9 mouse cellular contexts compared by ENCODE assay signal in the genomic region with DNA sequence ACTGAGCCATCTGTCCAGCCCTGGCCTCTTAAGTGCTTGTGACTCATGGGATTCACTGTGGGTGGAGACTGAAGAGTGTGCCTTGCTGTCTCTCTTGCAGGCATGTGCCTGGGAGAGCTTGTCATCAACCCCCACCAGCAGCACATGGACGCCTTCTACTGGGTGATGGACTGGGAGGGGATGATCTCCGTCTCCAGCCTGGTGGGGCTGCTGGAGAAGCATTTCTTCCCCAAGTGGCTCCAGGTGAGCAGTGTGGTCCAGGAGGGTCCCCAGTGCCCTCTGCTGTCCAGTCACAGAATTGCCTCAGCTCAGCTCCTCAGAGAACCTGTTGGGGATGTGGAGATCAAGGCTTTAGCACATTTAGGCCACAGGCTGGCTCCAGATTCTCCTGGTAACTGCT. TPM values are rescaled to one million over a fixed set of nuclear protein-coding genes. Genes with fewer than 3 reads are reported as not detected.
A peak's percentile ranks its signal among the peaks of the same experiment; 100 is the strongest.
DNase-seq lines count a peak whose midpoint lies in the region; ATAC-seq lines count a peak whose summit lies in the region.
"Had no signal": no experiment of that assay in that cellular context is flagged by ENCODE, and none has a peak within 500 bp of the region (broad histone marks: within the 10 kb centered on the region; RNA-seq: fewer than 3 reads in every experiment).

No protein-coding gene starts in this region.

- no peak overlapping the region for H3K4me2 ChIP-seq in heart, embryonic 12.5 days
- H3K4me2 ChIP-seq in limb, embryonic 11.5 days (ENCODE audit: low read depth, severe bottlenecking), result no peak overlapping the region

- no peak overlapping the region for H3K9ac ChIP-seq in heart, embryonic 12.5 days
- H3K9ac ChIP-seq in limb, embryonic 11.5 days (ENCODE audit: low read length), result no peak overlapping the region

- H3K27ac ChIP-seq in heart, embryonic 12.5 days (ENCODE audit: poor library complexity, severe bottlenecking), result no peak overlapping the region
- H3K27ac ChIP-seq in limb, embryonic 11.5 days (replicated peaks; ENCODE audit: low read depth, low read length), result no peak overlapping the region

- 28% methylated on average over 2 of the region's 2 CpGs for WGBS in heart, embryonic 12.5 days
- WGBS in limb, embryonic 11.5 days, result 33% methylated on average over 2 of the region's 2 CpGs

- DNase-seq in heart, adult 11 months, result peak; percentile 93
- DNase-seq in CD4-positive helper T cell, adult 2 months (ENCODE audit: low read depth, low spot score), result peak; percentile 67
- peak; percentile 70 for DNase-seq in brain, adult 2 months (ENCODE audit: low read depth, low spot score)
- peak; percentile 69 for DNase-seq in limb, embryonic 11.5 days (ENCODE audit: low spot score)
- DNase-seq in natural killer cell, adult 2 months (ENCODE audit: low spot score in 2 of 2), result peak; percentile 53 to 62
- peak; percentile 68 for DNase-seq in thymus, postnatal 25 days

- no peaks in the 10 kb centered on the region for H3K9me3 ChIP-seq in heart, embryonic 12.5 days (replicated peaks)
- H3K9me3 ChIP-seq in limb, embryonic 11.5 days (ENCODE audit: control insufficient read depth, low read length), result no peaks in the 10 kb centered on the region

- no peak for ATAC-seq in heart, embryonic 12.5 days (ENCODE audit: insufficient number of reproducible peaks, low FRiP score)
- ATAC-seq in granulocyte monocyte progenitor cell, adult 5-6 weeks (replicated peaks; ENCODE audit: poor library complexity, severe bottlenecking), result peak; percentile 74
- ATAC-seq in limb, embryonic 11.5 days (ENCODE audit: insufficient number of reproducible peaks, low FRiP score, low TSS enrichment, low read depth), result no peak

- no peaks in the 10 kb centered on the region for H3K27me3 ChIP-seq in heart, embryonic 12.5 days (replicated peaks)
- H3K27me3 ChIP-seq in limb, embryonic 11.5 days (ENCODE audit: control insufficient read depth, insufficient read depth, low read length), result no peaks in the 10 kb centered on the region

- H3K4me3 ChIP-seq in heart, embryonic 12.5 days, result no peak overlapping the region
- H3K4me3 ChIP-seq in limb, embryonic 11.5 days (ENCODE audit: low read depth, low read length), result no peak overlapping the region

- H3K4me1 ChIP-seq in heart, embryonic 12.5 days (replicated peaks), result no peaks in the 10 kb centered on the region
- no peaks in the 10 kb centered on the region for H3K4me1 ChIP-seq in limb, embryonic 11.5 days (ENCODE audit: control insufficient read depth, insufficient read depth, low read length)

- H3K36me3 ChIP-seq in heart, embryonic 12.5 days, result peaks cover 92% of the 10 kb centered on the region
- H3K36me3 ChIP-seq in limb, embryonic 11.5 days (ENCODE audit: control insufficient read depth, insufficient read depth, low read length), result peaks cover 59% of the 10 kb centered on the region

RNA-seq across cellular contexts. Expression of gene Srrd, which starts 7.4 kb away (rescaled TPM):
- 23.8 and 25.2 TPM in 2 replicates for polyA plus RNA-seq in heart, embryonic 12.5 days (2016; fragmentation: Nextera tagmentation; extraction: Ambion mirVana)
- total RNA-seq in granulocyte monocyte progenitor cell, adult 5-6 weeks (2014; fragmentation: Nextera tagmentation), result 40.5 and 47.7 TPM in 2 replicates
- 15.6 and 17.6 TPM in 2 replicates for total RNA-seq in granulocyte monocyte progenitor cell, adult 5-6 weeks (2017)
- polyA plus RNA-seq in limb, embryonic 11.5 days (2014; fragmentation: Nextera tagmentation; extraction: Ambion mirVana), result 56.0 and 57.0 TPM in 2 replicates

RNA-seq across cellular contexts. Expression of gene Hps4, which starts 7.4 kb away (rescaled TPM):
- polyA plus RNA-seq in heart, embryonic 12.5 days (2016; fragmentation: Nextera tagmentation; extraction: Ambion mirVana), result 19.0 and 20.2 TPM in 2 replicates
- 16.4 and 32.1 TPM in 2 replicates for total RNA-seq in granulocyte monocyte progenitor cell, adult 5-6 weeks (2014; fragmentation: Nextera tagmentation)
- 10.5 and 13.6 TPM in 2 replicates for total RNA-seq in granulocyte monocyte progenitor cell, adult 5-6 weeks (2017)
- polyA plus RNA-seq in limb, embryonic 11.5 days (2014; fragmentation: Nextera tagmentation; extraction: Ambion mirVana), result 36.6 and 38.4 TPM in 2 replicates

RNA-seq across cellular contexts. Expression of gene Tfip11, which starts 9.3 kb away (rescaled TPM):
- 21.6 and 22.3 TPM in 2 replicates for polyA plus RNA-seq in heart, embryonic 12.5 days (2016; fragmentation: Nextera tagmentation; extraction: Ambion mirVana)
- total RNA-seq in granulocyte monocyte progenitor cell, adult 5-6 weeks (2014; fragmentation: Nextera tagmentation), result 20.1 and 32.4 TPM in 2 replicates
- 13.6 and 16.6 TPM in 2 replicates for total RNA-seq in granulocyte monocyte progenitor cell, adult 5-6 weeks (2017)
- 27.3 and 29.4 TPM in 2 replicates for polyA plus RNA-seq in limb, embryonic 11.5 days (2014; fragmentation: Nextera tagmentation; extraction: Ambion mirVana)

RNA-seq across cellular contexts. Expression of gene Gm6583, which starts 20.4 kb away (rescaled TPM):
- polyA plus RNA-seq in heart, embryonic 12.5 days (2016; fragmentation: Nextera tagmentation; extraction: Ambion mirVana), result 0.10 and 0.24 TPM in 2 replicates
- total RNA-seq in granulocyte monocyte progenitor cell, adult 5-6 weeks (2014; fragmentation: Nextera tagmentation), result not detected in 2 replicates
- not detected in 2 replicates for total RNA-seq in granulocyte monocyte progenitor cell, adult 5-6 weeks (2017)
- polyA plus RNA-seq in limb, embryonic 11.5 days (2014; fragmentation: Nextera tagmentation; extraction: Ambion mirVana), result 0.12 and 0.27 TPM in 2 replicates
- total RNA-seq: layer of hippocampus, postnatal 25 days had no signal

RNA-seq across cellular contexts. Expression of gene Tpst2, which starts 59.0 kb away (rescaled TPM):
- 34.4 and 36.4 TPM in 2 replicates for polyA plus RNA-seq in heart, embryonic 12.5 days (2016; fragmentation: Nextera tagmentation; extraction: Ambion mirVana)
- 28.7 and 43.9 TPM in 2 replicates for total RNA-seq in granulocyte monocyte progenitor cell, adult 5-6 weeks (2014; fragmentation: Nextera tagmentation)
- total RNA-seq in granulocyte monocyte progenitor cell, adult 5-6 weeks (2017), result 25.3 and 36.5 TPM in 2 replicates
- 30.9 and 31.1 TPM in 2 replicates for polyA plus RNA-seq in limb, embryonic 11.5 days (2014; fragmentation: Nextera tagmentation; extraction: Ambion mirVana)
